Mouse (Mus musculus) cerebellum, postnatal 25 days (tissue): Measurements from ENCODE around the gene Mllt10.
A peak's percentile ranks its signal among the peaks of the same experiment; 100 is the strongest.

Experiments used
- DNase-seq, 2 experiments: peaks; one replicate each; pipeline ENCODE4 v3.0.0; 2021; ENCODE audit warnings: mixed read lengths in 2 of 2

Mllt10 gene

GRCm38 (mm10) chr2:18055016-18055928 is at the start of gene Mllt10:
Gene Mllt10, plus strand, starts transcription at chr2:18055237.
- DNase-seq: no peak

- DNase-seq: no peak
Observed at GRCm38 (mm10) chr2:18011226-18011625, 43.8 kb upstream of the Mllt10 start.

- no peak for DNase-seq
Observed at GRCm38 (mm10) chr2:18012866-18013265, 42.2 kb upstream of the Mllt10 start.

- DNase-seq: no peak
Observed at GRCm38 (mm10) chr2:18015581-18015980, 39.5 kb upstream of the Mllt10 start.

GRCm38 (mm10) chr2:18016639-18017038 is 38.4 kb upstream of the Mllt10 start:
- DNase-seq: no peak

DNA sequence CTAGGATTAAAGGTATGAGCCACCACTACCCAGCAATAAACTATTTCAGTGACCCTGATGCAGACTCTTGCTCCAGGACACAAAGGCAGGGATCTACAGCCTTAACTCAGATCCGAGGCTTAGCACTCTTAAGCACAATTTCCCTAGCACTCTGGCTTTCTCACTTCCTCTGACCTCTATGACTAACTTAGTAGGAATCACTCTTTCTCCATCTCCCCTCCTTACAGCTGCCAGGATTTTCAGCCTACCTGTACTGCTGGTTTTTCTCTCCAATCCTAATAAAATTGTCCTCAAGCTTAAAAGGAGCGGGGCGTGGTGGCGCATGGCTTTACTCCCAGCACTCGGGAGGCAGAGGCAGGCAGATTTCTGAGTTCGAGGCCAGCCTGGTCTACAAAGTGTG is 37.7 kb upstream of the Mllt10 start:
- DNase-seq: no peak

DNA sequence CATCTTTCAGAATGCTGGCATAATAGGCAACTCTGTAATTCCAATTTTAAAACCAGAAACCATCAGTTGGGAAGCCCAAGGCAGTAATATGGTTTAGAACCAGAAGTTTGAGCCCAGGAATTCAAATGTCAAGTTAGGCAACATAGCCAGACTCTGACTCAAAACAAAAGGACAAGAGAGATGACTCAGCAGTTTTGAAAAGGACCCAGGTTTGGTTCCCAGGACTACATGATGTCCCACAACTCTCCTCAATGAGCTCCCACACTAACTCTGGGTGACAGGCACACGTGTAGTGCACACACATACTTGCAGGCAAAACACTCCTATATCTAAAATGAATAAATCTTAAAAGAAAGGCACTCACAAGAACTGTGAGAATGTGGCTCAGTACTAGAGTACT is 35.9 kb upstream of the Mllt10 start:
- no peak for DNase-seq

- DNase-seq: no peak
Observed at GRCm38 (mm10) chr2:18022886-18023285, 32.2 kb upstream of the Mllt10 start.

DNA sequence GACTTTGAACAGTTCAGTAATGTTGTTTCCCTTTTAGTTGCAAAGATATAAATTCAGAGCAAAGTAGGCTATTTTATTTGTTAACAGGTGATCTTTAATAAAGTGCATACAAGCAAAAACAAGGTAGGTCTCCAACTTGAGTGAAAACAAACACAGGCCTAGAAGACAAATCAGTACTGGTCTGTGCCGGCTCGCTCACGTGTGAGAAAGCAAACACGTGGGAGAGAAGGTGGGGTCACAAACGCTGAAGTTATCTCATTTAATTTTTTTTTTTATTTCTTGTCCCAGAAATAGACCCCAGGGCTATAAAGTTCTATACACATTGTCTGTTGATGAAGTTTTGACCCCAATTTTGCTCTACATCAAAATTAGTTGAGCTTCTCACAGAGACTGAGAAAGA is 29.9 kb upstream of the Mllt10 start:
- no peak for DNase-seq

GRCm38 (mm10) chr2:18025781-18026115 is 29.3 kb upstream of the Mllt10 start:
- DNase-seq: no peak

DNA sequence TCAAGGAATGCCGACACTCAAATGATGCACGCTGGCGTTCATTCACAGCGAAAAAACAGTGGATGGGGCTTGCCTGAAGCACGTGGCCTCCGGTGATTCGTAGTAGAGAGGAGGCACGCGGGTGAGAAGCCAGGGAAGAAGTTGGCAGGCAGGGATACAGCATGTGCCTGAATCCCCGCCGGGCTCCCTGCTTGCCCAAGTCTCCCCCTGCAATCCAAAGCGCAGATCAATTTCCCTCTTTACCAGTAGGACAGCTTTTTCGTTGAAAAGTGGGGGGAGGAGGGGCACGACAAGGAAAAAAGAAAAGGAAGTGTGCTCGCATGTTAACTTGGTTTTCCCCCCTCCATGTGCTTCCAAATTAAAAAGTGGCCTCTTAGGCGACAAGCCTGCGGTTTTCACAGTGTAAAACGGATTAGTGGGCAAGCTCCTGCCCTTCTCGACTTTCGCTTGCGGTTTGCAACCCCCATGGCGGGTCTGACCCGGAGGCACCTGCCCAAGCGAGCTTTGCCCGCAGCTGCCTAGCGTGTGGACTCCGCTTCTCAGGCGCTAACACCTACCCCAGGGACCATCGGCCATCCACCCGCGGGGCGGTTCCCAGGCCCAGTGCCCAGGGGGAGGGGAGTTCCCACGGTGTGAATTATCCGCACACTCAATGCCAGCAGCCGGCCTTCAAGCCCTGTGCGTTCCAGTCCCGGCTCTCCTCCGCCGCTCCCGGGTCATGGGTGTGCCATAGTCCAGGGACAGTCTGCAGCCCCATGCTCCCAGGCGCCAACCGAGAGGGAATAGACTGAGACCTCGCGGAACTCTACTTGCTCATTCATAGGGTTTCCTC is 28.7 kb upstream of the Mllt10 start:
- DNase-seq: peak; percentile 58 to 67

DNA sequence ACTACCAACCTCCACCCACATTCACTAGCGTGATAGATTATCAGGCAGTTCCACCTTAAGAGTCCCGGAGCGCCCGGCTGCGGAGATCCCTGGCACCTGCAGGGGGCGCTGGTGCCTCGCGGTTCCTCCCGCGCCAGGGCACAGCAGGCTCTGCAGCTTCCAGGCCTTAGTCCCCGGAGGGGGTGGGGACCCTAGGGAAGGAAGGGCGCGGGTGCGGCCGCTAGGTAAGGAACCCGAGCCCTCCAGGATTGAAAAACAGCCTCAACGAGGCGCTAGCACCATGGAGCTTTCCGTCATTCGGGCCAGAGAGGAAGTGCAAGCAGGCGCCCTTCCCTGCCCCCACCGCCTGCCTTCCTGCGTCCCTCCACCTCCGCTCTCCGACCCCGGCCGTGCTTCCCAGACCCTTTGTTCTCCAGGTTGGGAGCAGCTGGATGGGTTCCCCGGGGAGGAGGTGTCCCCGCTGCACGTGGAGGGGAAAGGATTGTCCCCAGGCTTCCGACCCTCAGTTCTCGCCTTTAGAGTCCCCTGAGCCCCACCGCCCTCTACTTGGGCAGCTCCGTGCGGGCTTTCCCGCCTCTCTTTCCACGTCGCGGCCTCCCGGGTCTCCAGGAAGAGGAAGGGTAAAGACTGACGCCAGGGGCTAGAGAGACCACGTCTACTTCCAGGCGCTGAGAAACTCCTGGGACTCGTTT is 27.4 kb upstream of the Mllt10 start:
- peak; percentile 97 for DNase-seq

DNA sequence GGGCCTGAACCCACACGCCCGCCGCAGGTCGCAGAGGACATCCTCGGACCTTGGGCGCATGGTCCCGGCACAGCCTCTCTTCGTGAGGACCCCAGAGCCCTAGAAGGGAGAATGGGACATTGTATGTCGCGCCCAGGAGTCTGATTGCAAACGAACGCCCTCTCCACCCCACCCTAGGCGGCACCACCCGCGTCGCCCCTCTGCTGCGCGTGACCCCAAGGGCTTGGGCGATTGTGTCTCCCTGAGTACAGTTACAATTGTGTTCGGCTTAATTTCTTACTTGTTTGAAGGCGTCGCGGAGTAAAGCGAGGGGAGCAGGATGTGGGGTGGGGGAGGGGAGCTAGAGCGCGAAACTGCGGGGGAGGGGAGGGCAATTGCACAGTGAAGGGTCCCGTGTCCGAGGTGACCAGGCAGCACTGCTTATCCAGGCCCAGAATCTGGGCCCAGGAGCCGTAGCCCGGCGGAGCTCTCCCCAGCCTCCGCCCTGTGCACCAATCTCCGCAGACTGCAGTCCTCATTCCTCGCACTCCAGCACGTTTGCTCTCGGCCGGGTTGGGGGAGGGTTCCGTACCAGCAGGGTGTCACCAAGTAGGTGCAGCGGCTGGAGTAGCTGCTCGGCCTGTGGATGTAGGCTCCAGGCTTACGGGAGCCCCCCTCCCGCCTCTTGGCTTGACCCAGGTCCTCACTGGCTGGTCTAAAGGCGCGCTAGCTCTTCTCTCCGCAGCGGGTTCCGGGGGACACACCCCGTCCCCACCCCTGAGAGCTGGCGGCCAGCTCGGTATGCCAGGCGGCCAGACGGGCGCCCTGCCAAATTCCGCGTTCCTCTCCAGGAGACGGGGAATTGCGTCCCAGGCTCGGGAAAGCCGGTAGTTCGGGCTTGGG is 26.7 kb upstream of the Mllt10 start:
- DNase-seq: peak; percentile 94 to 96

GRCm38 (mm10) chr2:18029656-18030055 is 25.4 kb upstream of the Mllt10 start:
- DNase-seq: no peak

DNA sequence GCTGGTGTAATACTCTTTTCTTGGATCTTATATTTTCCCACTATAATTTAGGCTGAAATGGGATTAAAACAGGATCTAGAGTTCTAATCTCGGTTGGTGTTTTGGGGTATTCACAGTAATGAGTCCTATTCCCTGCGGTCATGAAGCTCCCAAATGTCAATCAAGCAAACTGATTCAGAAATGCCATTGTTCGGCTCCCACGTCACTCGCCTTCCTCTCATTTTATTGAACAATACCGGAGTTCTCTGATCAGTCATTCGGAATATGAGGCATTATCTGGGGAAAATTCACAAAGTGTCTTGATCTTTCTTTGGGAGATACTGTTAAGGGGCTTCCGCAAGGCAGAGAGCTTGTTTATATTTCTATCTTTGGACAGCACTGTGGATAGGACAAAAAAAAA is 24.5 kb upstream of the Mllt10 start:
- DNase-seq: no peak

- DNase-seq: peak; percentile 54 to 61
Observed at GRCm38 (mm10) chr2:18031271-18031821, 23.7 kb upstream of the Mllt10 start.

GRCm38 (mm10) chr2:18031831-18032537 is 23.1 kb upstream of the Mllt10 start:
- peak; percentile 65 to 70 for DNase-seq

DNA sequence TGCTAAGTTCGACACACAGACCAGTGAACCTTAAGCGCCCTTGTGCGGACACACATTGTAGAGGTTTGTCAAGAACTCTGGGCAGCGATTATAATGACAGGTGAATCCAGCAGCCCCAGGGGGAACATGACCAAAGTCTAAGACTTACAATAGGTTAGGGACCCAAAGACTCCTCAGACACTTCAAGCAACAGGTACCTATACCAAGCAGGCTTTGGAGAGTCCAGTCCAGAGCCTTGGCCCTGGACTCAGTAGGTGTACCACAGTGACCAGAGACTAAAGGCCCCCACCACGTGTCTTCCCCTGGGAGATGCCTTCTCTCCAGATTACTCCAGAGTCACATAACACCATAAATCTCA is 22.5 kb upstream of the Mllt10 start:
- DNase-seq: peak in 1 of 2 experiments; percentile 13

- DNase-seq: no peak
Observed at GRCm38 (mm10) chr2:18033166-18034108, 21.6 kb upstream of the Mllt10 start.
